Mouse (Mus musculus): ENCODE measurements at regions not wholly inside any gene's neighbourhood (a gene's known extent, or its start where the extent isn't known, plus 50 kb on each side); places are given as distances from the start of the nearest gene placed in this dataset.

- DNase-seq: no peak
Observed at GRCm38 (mm10) chr8:92209081-92209480, 148.3 kb upstream of the Irx5 start.

- DNase-seq: no peak
Observed at GRCm38 (mm10) chr8:92195635-92196034, 161.8 kb upstream of the Irx5 start.

DNA sequence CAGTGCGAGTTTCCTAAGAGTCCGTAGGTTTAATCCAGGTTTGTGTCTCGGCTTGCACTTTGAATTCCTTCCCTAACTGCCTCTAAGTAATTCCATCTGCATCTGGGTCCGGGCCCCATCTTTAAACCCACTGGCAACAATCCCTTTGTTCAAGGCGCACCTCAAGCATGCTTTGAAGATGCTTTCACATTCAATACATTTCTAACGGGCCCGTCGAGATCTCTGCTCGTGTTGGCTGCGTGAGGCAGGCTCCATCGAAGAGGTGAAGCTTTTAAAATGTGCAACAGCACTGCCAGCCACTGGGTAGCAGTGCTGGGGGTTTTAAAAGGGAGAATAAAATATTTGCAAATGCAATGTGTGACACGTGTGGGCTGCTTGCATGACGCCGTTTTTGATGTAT is 163.4 kb upstream of the Irx5 start:
- DNase-seq: no peak

DNA sequence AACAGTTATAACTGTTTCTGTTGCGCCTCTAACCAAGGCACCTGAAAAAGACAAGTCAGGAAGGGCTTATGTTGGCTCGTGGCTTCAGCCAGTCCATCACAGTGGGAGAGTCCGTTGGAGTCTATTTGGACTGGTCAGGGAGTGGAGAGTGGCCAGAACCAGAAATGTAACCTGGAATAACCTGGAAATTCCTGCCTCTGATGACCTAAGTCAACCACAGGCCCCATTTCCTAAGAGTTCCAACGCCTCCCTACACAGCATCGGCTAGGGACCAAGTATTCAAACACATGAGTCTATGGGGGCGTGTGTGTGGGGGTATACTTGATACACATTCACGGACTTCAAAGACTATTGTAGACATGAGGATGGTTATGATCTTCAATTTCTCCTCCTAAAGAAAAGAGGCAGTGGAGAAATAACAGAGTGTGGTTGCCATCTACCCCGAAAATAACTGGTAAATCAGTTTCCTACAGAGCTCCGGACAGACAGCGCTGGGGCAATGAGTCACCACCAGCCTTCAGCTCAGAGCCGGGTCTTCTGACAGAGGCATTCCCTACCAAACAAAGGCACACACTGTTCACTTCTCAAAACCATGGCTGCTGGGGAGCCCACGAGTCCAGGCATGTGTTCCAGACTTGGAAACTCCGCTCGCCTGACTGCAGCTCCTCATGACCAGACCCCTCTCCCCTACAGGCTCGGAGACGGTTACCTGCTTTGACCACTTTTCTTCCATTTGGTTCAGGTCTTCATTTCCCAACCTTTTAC is 167.0 kb upstream of the Irx5 start:
- peak; percentile 63 for DNase-seq

- DNase-seq: no peak
Observed at GRCm38 (mm10) chr8:92183331-92183730, 174.1 kb upstream of the Irx5 start.

- no peak for DNase-seq
Observed at GRCm38 (mm10) chr8:92180651-92181050, 176.8 kb upstream of the Irx5 start.

- DNase-seq: peak; percentile 6
Observed at GRCm38 (mm10) chr8:92179327-92179726, 178.1 kb upstream of the Irx5 start.

DNA sequence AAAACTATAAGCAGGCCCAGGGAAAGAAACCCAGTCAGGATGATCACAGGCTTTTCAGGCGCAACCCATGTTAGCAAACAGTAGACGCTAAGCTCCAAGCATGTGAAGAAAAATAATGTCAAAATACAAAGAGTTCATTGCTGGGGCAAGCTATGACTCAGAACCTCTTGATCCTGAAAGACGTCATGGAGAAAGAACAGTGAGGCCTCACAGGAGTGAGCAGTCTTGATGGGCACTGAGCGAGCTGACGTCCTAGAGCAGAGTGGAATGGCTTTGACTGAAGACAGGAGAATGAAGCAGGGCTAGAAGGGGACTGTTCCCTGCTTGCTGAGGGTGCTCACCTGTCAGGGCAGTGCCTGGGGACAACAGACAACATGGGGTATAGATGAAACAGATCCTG is 181.3 kb upstream of the Irx5 start:
- DNase-seq: peak; percentile 23

- DNase-seq: no peak
Observed at GRCm38 (mm10) chr8:92174106-92174505, 183.3 kb upstream of the Irx5 start.

GRCm38 (mm10) chr8:92171578-92171977 is 185.8 kb upstream of the Irx5 start:
- DNase-seq: no peak

GRCm38 (mm10) chr8:92167340-92167783 is 190.1 kb upstream of the Irx5 start:
- DNase-seq: peak; percentile 6

DNA sequence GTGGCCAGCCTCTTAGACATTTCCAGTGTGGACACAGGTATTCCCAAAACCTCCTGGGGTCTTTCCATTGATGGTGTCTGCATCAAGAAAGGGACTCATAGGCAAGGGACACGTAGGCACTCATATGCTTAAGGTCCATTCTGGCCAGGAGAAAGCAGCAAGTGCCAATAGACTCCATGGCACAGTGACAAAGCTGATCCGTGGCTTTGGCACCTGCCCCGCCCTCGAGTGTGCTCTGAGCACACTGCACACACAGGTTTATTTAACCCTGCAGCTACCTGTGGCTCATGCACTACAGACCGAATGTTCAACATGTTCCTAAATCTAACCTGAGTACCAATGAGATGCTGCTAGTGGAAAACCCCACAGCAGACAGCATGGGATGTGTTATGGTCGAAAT is 192.1 kb upstream of the Irx5 start:
- no peak for DNase-seq

GRCm38 (mm10) chr8:92164496-92164895 is 192.9 kb upstream of the Irx5 start:
- no peak for DNase-seq

GRCm38 (mm10) chr8:92161002-92161401 is 196.4 kb upstream of the Irx5 start:
- DNase-seq: no peak

DNA sequence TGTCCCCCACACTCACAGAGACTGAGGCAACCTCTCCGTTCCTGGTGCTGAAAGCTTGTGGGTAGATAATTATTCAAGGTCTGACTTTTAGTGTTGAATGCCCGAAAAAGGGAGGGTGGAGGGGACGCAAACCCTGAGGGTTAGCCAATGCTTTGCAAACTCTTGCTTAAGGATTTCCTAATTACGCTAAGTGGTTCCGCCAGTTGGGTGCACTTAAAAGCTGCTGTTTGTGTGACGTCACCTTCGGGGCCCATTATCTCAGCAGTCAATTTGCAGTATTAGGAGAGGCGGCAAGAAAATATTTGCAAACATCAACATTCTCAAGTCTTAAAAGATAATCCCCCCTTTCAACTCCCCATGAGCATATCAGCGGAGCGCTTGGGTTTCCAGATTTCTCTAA is 199.2 kb upstream of the Irx5 start:
- no peak for DNase-seq

- DNase-seq: no peak
Observed at GRCm38 (mm10) chr8:92152478-92152877, 204.9 kb upstream of the Irx5 start.

DNA sequence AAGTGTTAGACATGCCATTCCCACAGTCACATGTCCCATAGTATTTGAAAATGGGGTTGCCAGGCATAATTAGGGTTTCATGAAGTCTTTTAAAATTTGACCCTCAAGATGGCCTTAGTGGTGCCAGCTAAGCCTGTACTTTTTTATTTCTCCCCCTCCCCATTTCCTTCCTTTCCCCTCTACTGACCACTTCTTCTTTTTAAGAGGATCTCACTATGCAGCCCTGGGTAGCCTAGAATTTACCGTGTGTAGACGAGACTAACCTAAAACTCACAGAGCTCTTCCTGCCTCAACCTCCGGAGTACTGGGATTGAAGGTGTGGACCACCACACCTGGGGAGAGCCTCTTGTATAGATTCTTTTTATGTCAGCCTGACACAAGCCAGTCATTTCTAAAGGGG is 209.8 kb upstream of the Irx5 start:
- no peak for DNase-seq

- no peak for DNase-seq
Observed at GRCm38 (mm10) chr8:92137091-92137882, 220.1 kb upstream of the Irx5 start.

DNA sequence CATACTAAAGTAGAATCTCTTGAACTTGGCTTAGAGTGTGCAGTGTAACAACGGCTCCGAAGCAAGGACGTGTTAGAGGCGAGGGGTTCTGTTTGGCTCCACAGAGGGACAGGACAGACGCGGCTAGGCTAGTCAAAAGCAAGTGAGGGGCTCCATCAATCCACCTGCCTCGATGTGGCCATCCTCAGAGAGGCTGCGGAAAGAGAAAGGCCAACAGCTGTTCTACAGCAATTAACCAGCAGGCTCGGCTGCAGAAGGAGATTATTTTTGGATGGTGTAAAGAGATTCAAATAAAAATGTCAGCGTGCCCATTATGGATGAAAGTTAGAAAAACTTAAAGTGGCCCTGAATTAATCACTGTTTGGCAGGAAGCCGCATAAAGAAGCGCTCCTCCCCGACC is 221.0 kb upstream of the Irx5 start:
- no peak for DNase-seq

DNA sequence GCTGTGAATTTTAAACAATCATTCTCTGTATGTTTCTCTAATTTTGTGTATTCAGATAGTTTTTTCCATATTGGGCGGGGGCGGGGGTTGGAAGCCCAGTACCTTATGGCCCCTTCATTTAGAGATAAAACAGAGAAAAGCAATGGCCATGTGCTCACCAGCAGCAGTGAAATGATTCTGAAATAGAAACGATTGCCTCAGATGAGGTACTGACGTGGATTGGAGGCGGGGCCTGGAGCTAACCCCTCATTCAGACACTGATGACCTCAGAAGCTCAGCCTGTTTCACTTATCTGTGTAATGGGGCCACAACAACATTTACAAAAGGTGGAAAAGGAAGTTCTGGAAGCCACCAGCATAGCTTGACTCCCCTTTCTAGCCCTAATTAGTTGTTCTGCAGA is 223.0 kb upstream of the Irx5 start:
- DNase-seq: peak; percentile 55

GRCm38 (mm10) chr8:92133484-92134406 is 223.7 kb upstream of the Irx5 start:
- DNase-seq: peak; percentile 69

- DNase-seq: no peak
Observed at GRCm38 (mm10) chr8:92132949-92133348, 224.5 kb upstream of the Irx5 start.

- no peak for DNase-seq
Observed at GRCm38 (mm10) chr8:92132526-92132925, 224.9 kb upstream of the Irx5 start.

All from layer of hippocampus, adult 9-11 months (tissue).